Mouse (Mus musculus) right cerebral cortex, postnatal 25 days (tissue): ENCODE measurements around the gene Brap.
"Not testable (repeated sequence)": the region's sequence is repeated elsewhere in the genome, so short reads cannot be mapped to it uniquely, and the experiment has no call there.

Experiments
- DNase-seq: peaks from one replicate; pipeline ENCODE4 v3.0.0; 2022

The Brap gene

GRCm38 (mm10) chr5:121660059-121660896, at the start of gene Brap, which contains the start of gene Acad10:
Gene Brap (plus strand): TSS chr5:121660563.
Gene Acad10 (minus strand): TSS chr5:121660514.
- DNase-seq, result peak; percentile 96

GRCm38 (mm10) chr5:121612036-121612435, 48.3 kb upstream of the Brap start:
- no peak for DNase-seq

DNA sequence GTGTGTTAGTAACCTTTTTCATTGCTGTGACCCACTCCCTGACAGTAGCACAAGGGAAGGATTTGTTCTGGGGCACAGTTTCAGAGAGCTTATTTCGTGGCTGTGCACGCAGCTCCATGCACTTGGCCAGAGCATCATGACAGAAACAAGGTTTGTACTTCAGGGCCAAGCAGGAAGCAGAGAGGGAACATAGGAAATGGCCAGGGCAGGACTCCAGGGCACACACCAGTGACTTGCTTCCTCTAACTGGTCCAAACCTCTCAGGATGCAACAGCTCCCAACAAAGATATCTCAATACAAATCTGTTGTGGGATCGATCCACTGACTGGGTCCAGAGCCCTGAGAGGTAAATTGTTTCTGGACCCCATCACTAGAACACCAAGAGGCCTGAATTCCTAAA, 45.4 kb upstream of the Brap start:
- not testable (repeated sequence) for DNase-seq

GRCm38 (mm10) chr5:121618592-121619513, 41.5 kb upstream of the Brap start, which contains the start of gene Acad12:
Gene Acad12 (minus strand): TSS chr5:121618938.
- DNase-seq, result peak; percentile 80

GRCm38 (mm10) chr5:121621102-121621501, 39.3 kb upstream of the Brap start:
- DNase-seq, result no peak

- no peak for DNase-seq
These were observed 37.1 kb upstream of the Brap start for GRCm38 (mm10) chr5:121623241-121623640.

DNA sequence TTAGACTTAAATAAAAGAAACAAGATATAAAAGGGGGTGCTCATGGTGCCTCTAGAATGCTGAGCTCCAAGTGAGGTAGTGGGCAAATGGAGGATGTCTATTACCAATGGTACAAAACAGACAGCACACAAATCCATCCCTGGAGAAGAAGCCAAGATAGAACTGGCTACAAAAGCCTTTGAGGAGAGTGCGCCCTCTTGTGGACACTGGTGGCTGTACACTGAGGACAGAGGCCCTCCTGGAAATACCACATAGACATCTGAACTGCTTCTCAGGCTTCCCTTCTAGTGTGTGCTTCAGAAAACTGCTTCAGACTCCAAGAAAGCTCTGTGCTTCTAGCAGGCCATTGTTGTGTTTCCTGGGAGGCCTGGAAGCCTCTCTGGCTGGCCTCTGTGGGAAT, 32.5 kb upstream of the Brap start:
- peak; percentile 19 for DNase-seq

GRCm38 (mm10) chr5:121631106-121631647, 29.2 kb upstream of the Brap start:
- DNase-seq, result not testable (repeated sequence)

DNA sequence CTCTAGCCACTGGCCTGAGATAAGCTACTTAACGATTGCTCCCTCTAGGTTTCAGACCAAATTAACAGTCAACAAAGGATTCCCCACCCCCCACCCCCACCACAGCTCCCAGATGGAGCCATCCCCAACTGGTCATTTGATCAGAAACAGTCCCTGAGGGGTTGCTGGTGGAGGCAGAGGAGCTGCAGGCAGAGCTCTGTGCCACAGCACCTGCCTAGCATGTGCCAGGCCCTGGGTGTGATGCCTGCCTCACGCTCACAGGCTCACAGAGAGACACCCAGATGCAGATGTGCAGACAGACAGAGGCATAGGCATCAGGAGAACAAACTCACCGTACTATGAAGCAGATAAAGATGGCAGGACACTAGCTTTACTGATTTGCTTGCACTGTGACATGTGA, 27.6 kb upstream of the Brap start:
- no peak for DNase-seq

- DNase-seq, result no peak
These were observed 25.7 kb upstream of the Brap start for GRCm38 (mm10) chr5:121634668-121635067.

- no peak for DNase-seq
These were observed 23.1 kb upstream of the Brap start for GRCm38 (mm10) chr5:121637296-121637695.

GRCm38 (mm10) chr5:121639601-121640000, 20.8 kb upstream of the Brap start:
- DNase-seq, result no peak

- DNase-seq, result no peak
These were observed 11.2 kb upstream of the Brap start for GRCm38 (mm10) chr5:121649134-121649533.

- DNase-seq, result no peak
These were observed 5.8 kb upstream of the Brap start for GRCm38 (mm10) chr5:121654526-121654925.

DNA sequence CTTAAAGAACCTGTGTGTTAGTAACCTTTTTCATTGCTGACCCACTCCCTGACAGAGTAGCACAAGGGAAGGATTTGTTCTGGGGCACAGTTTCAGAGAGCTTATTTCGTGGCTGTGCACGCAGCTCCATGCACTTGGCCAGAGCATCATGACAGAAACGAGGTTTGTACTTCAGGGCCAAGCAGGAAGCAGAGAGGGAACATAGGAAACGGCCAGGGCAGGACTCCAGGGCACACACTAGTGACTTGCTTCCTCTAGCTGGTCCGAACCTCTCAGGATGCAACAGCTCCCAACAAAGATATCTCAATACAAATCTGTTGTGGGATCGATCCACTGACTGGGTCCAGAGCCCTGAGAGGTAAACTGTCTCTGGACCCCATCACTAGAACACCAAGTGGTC, 3.5 kb upstream of the Brap start:
- not testable (repeated sequence) for DNase-seq

DNA sequence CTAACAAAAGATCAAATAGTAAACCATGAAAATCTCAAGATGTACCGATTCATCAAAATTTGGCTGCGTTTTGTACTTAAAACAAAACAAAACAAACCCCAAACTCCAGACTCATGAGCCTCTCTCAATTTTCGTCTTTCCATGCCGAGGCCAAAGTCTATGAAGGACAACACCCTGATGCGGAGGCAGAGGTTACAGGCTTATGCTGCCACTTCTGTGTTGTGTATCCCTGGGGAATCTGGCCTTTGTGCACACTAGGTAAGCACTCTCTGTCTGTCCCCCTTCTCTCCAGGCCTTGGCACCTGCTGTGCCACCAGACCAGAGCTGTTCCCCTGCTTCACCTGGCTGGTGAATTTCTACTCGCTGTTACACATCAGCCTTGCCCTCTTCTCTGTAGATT, 2.7 kb upstream of the Brap start:
- not testable (repeated sequence) for DNase-seq

GRCm38 (mm10) chr5:121660897-121661254, 513 bp downstream of the Brap start:
- no peak for DNase-seq

DNA sequence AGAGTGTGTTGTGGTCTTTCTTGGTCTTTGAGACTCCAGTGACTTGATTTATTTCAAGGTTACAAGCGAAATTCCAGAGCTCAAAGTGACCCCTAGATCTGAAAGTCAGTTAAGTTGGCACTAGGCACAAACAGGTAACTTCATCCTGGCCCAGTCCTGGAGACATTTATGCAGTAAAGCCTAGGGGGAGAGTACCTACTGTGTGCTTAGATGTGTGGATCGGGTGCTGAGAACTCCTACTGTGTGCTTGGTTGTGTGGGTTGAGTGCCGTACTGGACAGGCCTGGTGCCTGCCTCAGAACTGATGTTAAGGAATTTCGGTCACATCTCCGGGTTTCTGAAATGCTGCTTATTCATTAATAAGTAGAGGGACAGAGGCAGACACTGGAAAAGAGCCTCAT, 1.1 kb downstream of the Brap start:
- DNase-seq, result no peak

- DNase-seq, result no peak
These were observed 3.1 kb downstream of the Brap start for GRCm38 (mm10) chr5:121663456-121663855.

DNA sequence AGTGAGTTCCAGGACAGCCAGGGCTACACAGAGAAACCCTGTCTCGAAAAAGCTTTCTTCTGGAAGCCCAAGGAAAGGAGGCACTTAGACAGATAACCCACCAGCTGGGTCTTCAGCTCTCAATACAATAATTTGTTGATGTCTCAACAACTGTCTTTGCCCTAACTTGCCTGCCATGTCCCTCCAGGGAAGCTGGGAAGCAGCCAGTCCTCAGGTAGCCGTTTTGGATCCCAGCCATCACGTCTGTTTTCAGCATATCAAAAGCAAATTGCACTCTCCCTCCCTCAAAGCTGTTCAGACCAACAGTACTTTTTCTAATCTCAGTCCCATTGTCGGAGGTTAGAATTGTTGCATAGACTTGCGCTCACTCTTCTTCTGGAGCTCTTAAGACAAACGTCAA, 3.7 kb downstream of the Brap start:
- DNase-seq, result no peak

DNA sequence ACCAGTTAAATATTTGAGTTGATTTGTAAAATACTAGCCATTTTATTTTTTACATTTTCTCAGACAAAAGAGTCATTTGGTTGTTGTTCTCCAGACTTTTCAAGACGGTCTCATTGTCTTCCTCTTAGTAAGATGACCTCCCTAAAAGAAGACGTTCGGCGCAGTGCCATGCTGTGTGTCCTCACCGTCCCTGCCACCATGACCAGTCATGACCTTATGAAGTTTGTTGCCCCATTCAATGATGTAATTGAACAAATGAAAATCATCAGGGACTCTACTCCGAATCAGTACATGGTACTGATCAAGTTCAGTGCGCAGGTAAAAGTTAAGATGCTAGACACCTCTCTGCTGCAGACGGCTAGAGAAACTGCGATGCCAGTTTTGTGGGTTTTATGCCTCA, 4.6 kb downstream of the Brap start:
- DNase-seq, result no peak

- DNase-seq, result no peak
These were observed 6.7 kb downstream of the Brap start for GRCm38 (mm10) chr5:121667067-121667466.

GRCm38 (mm10) chr5:121668411-121668810, 8.0 kb downstream of the Brap start:
- no peak for DNase-seq
